Mouse (Mus musculus) kidney, postnatal 0 days (tissue): ENCODE results near the gene Pnmal2. TPM values are rescaled to one million over a fixed set of nuclear protein-coding genes. Genes with fewer than 3 reads are reported as not detected.
A peak's percentile ranks its signal among the peaks of the same experiment; 100 is the strongest.

ENCODE experiments used
- ATAC-seq: fragments of 200-750 bp; cut with Nextera tagmentation; replicated peaks from 2 replicates; pipeline ENCODE4 v1.8.0; 2017; ENCODE audit warnings: low read depth, moderate number of reproducible peaks, moderate TSS enrichment, moderate library complexity; ENCODE audit not compliant: low FRiP score
- DNase-seq: peaks from one replicate; pipeline ENCODE4 v3.0.0-alpha.2; 2016; ENCODE audit warnings: low spot score
- H3K27ac ChIP-seq: fragments of 300-500 bp; sonication (generic); 2 replicates; pipeline ENCODE4 v1.5.1; 2014; ENCODE audit warnings: mild to moderate bottlenecking
- H3K27me3 ChIP-seq: fragments of 300-500 bp; sonication (generic); 2 replicates; pipeline ENCODE4 v1.6.1; 2014; ENCODE audit warnings: low read length, mixed read lengths; ENCODE audit not compliant: insufficient read depth
- H3K36me3 ChIP-seq: fragments of 300-500 bp; sonication (generic); 2 replicates; pipeline ENCODE4 v1.6.1; 2014; ENCODE audit warnings: low read length, mixed read lengths; ENCODE audit not compliant: insufficient read depth
- H3K4me1 ChIP-seq: fragments of 300-500 bp; sonication (generic); replicated peaks from 2 replicates; pipeline ENCODE4 v1.6.1; 2014; ENCODE audit warnings: antibody characterized with exemption, low read length, mixed read lengths; ENCODE audit not compliant: insufficient read depth
- H3K4me2 ChIP-seq: fragments of 300-500 bp; sonication (generic); 2 replicates; pipeline ENCODE4 v1.6.1; 2014; ENCODE audit warnings: mild to moderate bottlenecking, low read length, moderate library complexity, mixed read lengths
- H3K4me3 ChIP-seq: fragments of 300-500 bp; sonication (generic); replicated peaks from 2 replicates; pipeline ENCODE4 v1.5.1; 2014; ENCODE audit warnings: low read depth, low read length
- H3K9ac ChIP-seq: fragments of 300-500 bp; sonication (generic); 2 replicates; pipeline ENCODE4 v1.6.1; 2014; ENCODE audit warnings: low read depth, low read length
- H3K9me3 ChIP-seq: fragments of 300-500 bp; sonication (generic); replicated peaks from 2 replicates; pipeline ENCODE4 v1.6.1; 2016; ENCODE audit warnings: low read length, inconsistent platforms, mixed read lengths
- CTCF ChIP-seq: IDR thresholded peaks from 2 replicates; pipeline ENCODE4 v1.5.1; 2016; ENCODE audit warnings: antibody characterized with exemption, low read depth, mild to moderate bottlenecking, moderate library complexity
- WGBS: fragments of 180-500 bp; shearing (Covaris S2); extraction: QIAGEN DNeasy Blood & Tissue Kit; methylation state at CpG from one replicate; pipeline ENCODE4 v1.1.7; 2014; 5-methylcytosine and 5-hydroxymethylcytosine counted together
- polyA plus RNA-seq: library from polyadenylated mRNA; unstranded; fragments of >200 nt; fragmentation: Nextera tagmentation; extraction: Ambion mirVana; gene quantifications from 2 replicates; pipeline ENCODE4 v1.2.1, GENCODE M21; 2015

Gene Pnmal2
- polyA plus RNA-seq, 1 experiment from 2014 or later: 7.0 TPM

DNA sequence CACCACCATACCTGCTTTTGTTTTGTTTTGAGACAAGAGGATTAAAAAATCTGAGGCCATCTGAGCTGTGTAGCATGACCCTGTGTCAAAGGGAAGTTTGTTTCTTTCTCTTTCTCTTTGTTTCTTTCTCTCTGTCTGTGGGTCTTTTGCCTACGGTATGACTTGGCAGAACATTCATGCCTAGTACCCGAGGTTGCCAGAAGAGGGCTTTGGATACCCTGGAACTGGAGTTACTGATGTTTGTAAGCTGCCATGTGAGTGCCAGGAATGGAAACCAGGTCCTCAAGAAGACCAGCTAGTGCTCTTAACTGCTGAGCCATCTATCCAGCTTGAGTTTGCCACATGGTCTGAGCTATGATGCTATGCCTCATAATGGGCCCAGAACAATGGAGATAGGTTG, 16.1 kb upstream of the Pnmal2 start:
- no peak overlapping the region for H3K4me2 ChIP-seq
- H3K36me3 ChIP-seq: no peaks in the 10 kb centered on the region
- H3K4me3 ChIP-seq: no peak overlapping the region
- H3K27ac ChIP-seq: no peak overlapping the region
- DNase-seq (no peak), ATAC-seq (no peak)
- no peak overlapping the region for H3K9ac ChIP-seq
- no peaks in the 10 kb centered on the region for H3K4me1 ChIP-seq
- H3K9me3 ChIP-seq: no peaks in the 10 kb centered on the region
- 52% methylated on average over 2 of the region's 2 CpGs for WGBS
- no peak for TF ChIP-seq CTCF
- no peaks in the 10 kb centered on the region for H3K27me3 ChIP-seq

- DNase-seq (peak; percentile 66), ATAC-seq (no peak)
- no peaks in the 10 kb centered on the region for H3K4me1 ChIP-seq
- no peak overlapping the region for H3K4me2 ChIP-seq
- H3K9me3 ChIP-seq: no peaks in the 10 kb centered on the region
- TF ChIP-seq CTCF: peak; percentile 80
- no peaks in the 10 kb centered on the region for H3K36me3 ChIP-seq
- no peak overlapping the region for H3K4me3 ChIP-seq
- no peak overlapping the region for H3K9ac ChIP-seq
- H3K27me3 ChIP-seq: no peaks in the 10 kb centered on the region
- H3K27ac ChIP-seq: no peak overlapping the region
- 6% methylated on average over 1 of the region's 1 CpGs for WGBS
These were observed 13.6 kb upstream of the Pnmal2 start for GRCm38 (mm10) chr7:16930850-16931249.

DNA sequence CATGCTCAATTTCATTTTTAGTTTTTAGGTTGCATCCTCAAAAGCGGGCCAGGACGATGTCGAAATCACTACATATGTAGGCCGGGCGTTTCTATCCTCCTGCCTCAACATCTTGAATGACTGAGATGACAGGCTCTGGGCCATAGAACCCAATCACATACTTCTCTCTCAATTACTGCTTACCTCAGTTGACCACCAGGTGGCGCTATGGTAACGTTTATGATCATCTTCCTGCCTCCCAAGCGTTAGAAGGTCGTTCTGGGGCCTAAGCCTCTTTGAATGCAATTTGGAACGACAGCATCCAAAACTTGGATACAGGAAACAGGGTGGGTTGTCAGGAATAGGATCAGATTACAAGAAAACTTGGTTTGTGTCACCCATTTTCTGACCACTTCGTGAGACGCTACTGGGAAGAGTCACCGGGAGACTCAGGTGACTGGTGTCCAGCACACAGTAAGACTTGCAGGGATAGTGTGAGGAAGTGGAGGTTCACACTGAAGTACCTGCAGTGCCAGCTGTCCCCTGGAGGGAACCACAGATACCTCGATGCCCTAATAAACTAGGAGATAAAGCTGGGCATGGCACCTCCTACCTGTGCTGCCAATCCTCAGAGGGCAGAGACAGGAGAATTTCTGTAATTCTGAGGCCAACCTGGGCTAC, 12.4 kb upstream of the Pnmal2 start:
- 19% methylated on average over 14 of the region's 14 CpGs for WGBS
- TF ChIP-seq CTCF: peak; percentile 91

GRCm38 (mm10) chr7:16932704-16933577, 11.5 kb upstream of the Pnmal2 start:
- 35% methylated on average over 14 of the region's 14 CpGs for WGBS
- Histone ChIP-seq H3K27ac (no peak overlapping the region), H3K9ac (no peak overlapping the region), H3K9me3 (no peaks in the 10 kb centered on the region), H3K4me3 (no peak overlapping the region), H3K27me3 (no peaks in the 10 kb centered on the region), H3K4me2 (no peak overlapping the region), H3K36me3 (no peaks in the 10 kb centered on the region), H3K4me1 (no peaks in the 10 kb centered on the region)
- ATAC-seq (no peak), DNase-seq (peak; percentile 84)
- TF ChIP-seq CTCF: peak; percentile 83

More for the DNA sequence above, 12.4 kb upstream of the Pnmal2 start:
- H3K9me3 ChIP-seq: no peaks in the 10 kb centered on the region
- peak; percentile 30 for ATAC-seq
- H3K27me3 ChIP-seq: no peaks in the 10 kb centered on the region
- H3K36me3 ChIP-seq: no peaks in the 10 kb centered on the region
- H3K4me2 ChIP-seq: no peak overlapping the region
- no peak overlapping the region for H3K27ac ChIP-seq
- H3K4me1 ChIP-seq: no peaks in the 10 kb centered on the region
- H3K9ac ChIP-seq: no peak overlapping the region
- no peak overlapping the region for H3K4me3 ChIP-seq
- peak; percentile 93 for DNase-seq

GRCm38 (mm10) chr7:16937312-16937711, 7.2 kb upstream of the Pnmal2 start:
- no peak overlapping the region for H3K9ac ChIP-seq
- H3K4me3 ChIP-seq: no peak overlapping the region
- no peaks in the 10 kb centered on the region for H3K36me3 ChIP-seq
- no peaks in the 10 kb centered on the region for H3K27me3 ChIP-seq
- no peaks in the 10 kb centered on the region for H3K4me1 ChIP-seq
- H3K9me3 ChIP-seq: no peaks in the 10 kb centered on the region
- TF ChIP-seq CTCF: peak; percentile 43; the same call in 1 of the 2 replicates
- DNase-seq: no peak
- no peak for ATAC-seq
- no peak overlapping the region for H3K4me2 ChIP-seq
- no peak overlapping the region for H3K27ac ChIP-seq
- WGBS: 50% methylated on average over 4 of the region's 4 CpGs

GRCm38 (mm10) chr7:16938117-16938791, 6.2 kb upstream of the Pnmal2 start:
- H3K27ac ChIP-seq: no peak overlapping the region
- ATAC-seq: no peak
- 66% methylated on average over 17 of the region's 17 CpGs for WGBS
- H3K36me3 ChIP-seq: no peaks in the 10 kb centered on the region
- no peak overlapping the region for H3K4me2 ChIP-seq
- DNase-seq: no peak
- H3K4me1 ChIP-seq: no peaks in the 10 kb centered on the region
- H3K4me3 ChIP-seq: no peak overlapping the region
- H3K9me3 ChIP-seq: no peaks in the 10 kb centered on the region
- H3K9ac ChIP-seq: no peak overlapping the region
- no peaks in the 10 kb centered on the region for H3K27me3 ChIP-seq
- TF ChIP-seq CTCF: no peak
